Mouse (Mus musculus): ENCODE results near the gene Gm20604. TPM values are rescaled to one million over a fixed set of nuclear protein-coding genes. Genes with fewer than 3 reads are reported as not detected.

Gm20604 gene
- polyA plus RNA-seq, 1 experiment: 3.6 TPM

DNA sequence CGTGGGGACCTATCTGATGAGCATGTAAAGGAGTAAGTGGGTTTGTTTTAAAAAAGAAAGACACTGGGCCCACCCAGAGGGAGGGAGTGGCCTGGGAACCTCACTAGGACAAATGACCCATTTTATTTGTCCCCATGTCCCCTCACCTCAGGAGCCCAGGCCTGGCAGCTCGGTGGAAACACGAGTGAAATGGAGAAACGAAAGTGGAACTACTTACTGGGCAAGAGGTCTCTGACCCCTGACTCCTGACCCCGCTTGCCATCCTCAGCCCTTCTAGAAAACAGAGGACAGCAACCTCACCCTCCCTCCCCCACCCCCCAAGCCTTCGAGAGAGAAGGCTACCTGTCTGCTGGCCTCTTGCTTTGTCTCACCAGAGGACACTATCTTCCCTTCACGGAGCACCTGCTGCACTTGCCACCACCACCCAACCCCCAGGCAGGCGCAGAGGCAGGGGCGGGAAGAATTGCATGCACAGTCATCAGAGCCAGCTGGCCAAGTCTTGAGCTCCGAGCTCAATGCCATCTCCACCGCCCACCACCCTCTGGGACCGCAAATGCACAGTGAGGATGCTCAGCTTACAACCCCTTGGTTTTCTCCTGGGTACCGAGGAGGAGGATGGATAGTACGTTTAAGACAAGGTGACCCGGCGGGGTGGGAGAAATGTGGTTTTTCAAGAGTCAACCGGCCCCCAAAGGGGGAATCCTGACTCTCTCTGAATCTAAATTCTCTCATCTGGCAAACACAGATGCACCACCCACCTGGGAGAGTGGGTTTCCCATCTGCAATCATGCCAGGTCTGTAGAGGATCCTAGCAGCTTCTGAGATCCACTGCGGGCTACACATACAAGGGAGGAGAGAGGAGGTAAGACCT is 62.9 kb downstream of the Gm20604 start:
- no peak for DNase-seq (ENCODE audit: low read depth, low spot score)
- WGBS: 69% methylated on average over 18 of the region's 18 CpGs

DNA sequence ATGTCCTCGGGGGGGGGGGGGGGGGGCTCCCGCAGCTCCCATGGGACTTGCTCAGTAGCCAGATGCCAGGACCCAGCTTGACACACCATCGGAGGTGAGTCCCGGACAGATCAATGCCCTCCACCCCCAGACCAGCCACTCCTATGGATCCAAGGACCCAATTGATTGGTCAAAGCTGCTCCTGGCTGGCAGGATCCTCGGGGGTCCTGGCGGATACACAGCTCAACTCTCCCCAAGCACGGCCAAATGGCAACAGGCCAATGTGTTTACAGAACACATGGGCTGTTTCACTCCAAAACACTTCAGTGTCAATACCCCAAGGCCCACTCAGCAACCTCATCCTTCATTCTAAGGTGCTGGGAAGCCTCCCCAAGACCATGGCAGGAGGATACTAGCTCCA is 66.7 kb downstream of the Gm20604 start:
- WGBS: 68% methylated on average over 7 of the region's 7 CpGs

More for the DNA sequence above, 66.7 kb downstream of the Gm20604 start:
- no peak for DNase-seq (ENCODE audit: low read depth, low spot score)

Other genes starting within 250 kb of the Gm20604 start
- 32.2 and 45.9 TPM in 2 replicates for gene Chga, start 203.7 kb downstream of the Gm20604 start, polyA plus RNA-seq (2012; rRNA removed)
- gene Itpk1, start 53.7 kb downstream of the Gm20604 start, polyA plus RNA-seq (2012; rRNA removed): 205 and 268 TPM in 2 replicates
- 0.45 and 0.74 TPM in 2 replicates for gene Moap1, start 15.0 kb downstream of the Gm20604 start, polyA plus RNA-seq (2012; rRNA removed)
- gene Tmem251, start 14.9 kb downstream of the Gm20604 start, polyA plus RNA-seq (2012; rRNA removed): 2.8 TPM in 2 replicates
- not detected in 2 replicates for gene Gm28051, start 907 bp downstream of the Gm20604 start, polyA plus RNA-seq (2012; rRNA removed)
- gene Gon7, start 869 bp downstream of the Gm20604 start, polyA plus RNA-seq (2012; rRNA removed): 8.0 and 10.3 TPM in 2 replicates
- 8.5 and 10.3 TPM in 2 replicates for gene Ubr7, start 705 bp downstream of the Gm20604 start, polyA plus RNA-seq (2012; rRNA removed)
- gene Btbd7, start 119.8 kb upstream of the Gm20604 start, polyA plus RNA-seq (2012; rRNA removed): 5.6 and 12.4 TPM in 2 replicates
- not detected in 2 replicates for gene Cox8c, start 140.6 kb upstream of the Gm20604 start, polyA plus RNA-seq (2012; rRNA removed)
- gene Unc79, start 190.2 kb upstream of the Gm20604 start, polyA plus RNA-seq (2012; rRNA removed): 0.15 and 0.22 TPM in 2 replicates